Mouse (Mus musculus) embryonic facial prominence, embryonic 12.5 days (tissue): ENCODE results near the gene Med23. TPM values are rescaled to one million over a fixed set of nuclear protein-coding genes. Genes with fewer than 3 reads are reported as not detected.

ENCODE experiments used
- ATAC-seq: fragments of 200-750 bp; cut with Nextera tagmentation; 2 replicates; pipeline ENCODE4 v1.8.0; 2017; ENCODE audit not compliant: insufficient number of reproducible peaks, insufficient read depth, low FRiP score, low TSS enrichment
- H3K27ac ChIP-seq: fragments of 300-500 bp; sonication (generic); 2 replicates; pipeline ENCODE4 v1.5.1; 2016; ENCODE audit warnings: mild to moderate bottlenecking
- H3K27me3 ChIP-seq: fragments of 300-500 bp; sonication (generic); 2 replicates; pipeline ENCODE4 v1.6.1; 2016; ENCODE audit warnings: mild to moderate bottlenecking, moderate library complexity
- H3K36me3 ChIP-seq: fragments of 300-500 bp; sonication (generic); 2 replicates; pipeline ENCODE4 v1.6.1; 2016; ENCODE audit warnings: mild to moderate bottlenecking
- H3K4me1 ChIP-seq: fragments of 300-500 bp; sonication (generic); 2 replicates; pipeline ENCODE4 v1.6.1; 2016
- H3K4me2 ChIP-seq: fragments of 300-500 bp; sonication (generic); replicated peaks from 2 replicates; pipeline ENCODE4 v1.6.1; 2016; ENCODE audit warnings: mild to moderate bottlenecking, moderate library complexity
- H3K4me3 ChIP-seq: fragments of 300-500 bp; sonication (generic); 2 replicates; pipeline ENCODE4 v1.5.1; 2016; ENCODE audit warnings: mild to moderate bottlenecking
- H3K9ac ChIP-seq: fragments of 300-500 bp; sonication (generic); 2 replicates; pipeline ENCODE4 v1.6.1; 2016; ENCODE audit warnings: mild to moderate bottlenecking, moderate library complexity
- H3K9me3 ChIP-seq: fragments of 300-500 bp; sonication (generic); 2 replicates; pipeline ENCODE4 v1.6.1; 2016; ENCODE audit warnings: mild to moderate bottlenecking, moderate library complexity
- WGBS: fragments of 180-500 bp; shearing (Covaris S2); methylation state at CpG from one replicate; pipeline ENCODE4 v1.1.7; 2016; 5-methylcytosine and 5-hydroxymethylcytosine counted together
- polyA plus RNA-seq: library from polyadenylated mRNA; unstranded; fragments of >200 nt; fragmentation: Nextera tagmentation; extraction: Ambion mirVana; gene quantifications from 2 replicates; pipeline ENCODE4 v1.2.1, GENCODE M21; 2016

Med23 gene
- polyA plus RNA-seq, 1 experiment from 2014 or later, result 38.9 TPM

GRCm38 (mm10) chr10:24930143-24930542 lies 60.4 kb downstream of the Med23 start:
- Histone ChIP-seq H3K4me3 (no peak overlapping the region), H3K9me3 (no peaks in the 10 kb centered on the region), H3K4me1 (peaks cover 10% of the 10 kb centered on the region; the same call in 1 of the 2 replicates), H3K27ac (no peak overlapping the region), H3K27me3 (no peaks in the 10 kb centered on the region), H3K36me3 (no peaks in the 10 kb centered on the region), H3K4me2 (no peak overlapping the region), H3K9ac (no peak overlapping the region)
- ATAC-seq, result no peak
- 82% methylated on average over 6 of the region's 6 CpGs for WGBS

DNA sequence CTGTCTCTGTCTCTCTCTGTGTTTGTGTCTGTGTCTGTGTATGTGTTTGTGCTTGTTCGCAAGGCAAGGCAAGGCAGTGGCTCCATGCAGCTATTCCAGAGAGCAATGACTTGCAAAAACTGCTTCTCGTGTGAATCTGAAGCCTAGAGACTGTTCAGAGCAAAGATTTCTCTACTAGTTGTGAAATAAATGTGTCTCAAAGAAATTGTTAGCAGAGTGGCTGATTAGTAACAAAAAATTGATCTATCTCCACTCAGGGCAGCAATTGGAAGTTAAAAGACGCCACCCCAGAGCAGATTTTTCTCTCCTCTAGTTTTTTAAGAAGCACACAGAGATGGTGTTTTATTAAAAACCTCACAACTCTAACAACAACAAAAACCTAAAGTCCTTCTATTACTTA lies 78.1 kb downstream of the Med23 start:
- Histone ChIP-seq H3K36me3 (no peaks in the 10 kb centered on the region), H3K9me3 (no peaks in the 10 kb centered on the region), H3K27me3 (no peaks in the 10 kb centered on the region), H3K27ac (no peak overlapping the region), H3K4me3 (no peak overlapping the region), H3K4me1 (0 out of 2 replicates have a peak, but pooled peaks cover 3% of the 10 kb centered on the region), H3K9ac (no peak overlapping the region), H3K4me2 (no peak overlapping the region)
- no peak for ATAC-seq
- 88% methylated on average over 3 of the region's 3 CpGs for WGBS

DNA sequence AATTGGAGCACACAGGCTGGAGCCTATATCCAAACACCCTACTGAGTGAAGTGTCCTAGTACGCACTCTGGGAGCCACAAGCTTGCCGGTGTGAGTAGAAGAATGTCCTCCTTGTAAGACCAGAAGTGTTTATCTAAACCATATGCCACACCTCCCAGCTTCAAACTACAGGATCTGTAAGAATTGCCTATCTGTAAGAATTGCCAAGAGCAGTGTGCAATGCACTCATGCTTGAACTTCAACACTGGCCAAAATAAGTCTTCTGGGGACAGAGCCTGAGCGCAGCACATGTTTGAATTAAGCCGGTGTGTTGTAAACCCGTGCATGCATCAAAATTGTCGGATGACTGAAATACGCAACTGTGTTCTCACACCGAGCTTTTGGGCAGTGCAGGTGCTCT lies 78.5 kb downstream of the Med23 start:
- WGBS, result 66% methylated on average over 8 of the region's 8 CpGs
- Histone ChIP-seq H3K4me1 (0 out of 2 replicates have a peak, but pooled peaks cover 3% of the 10 kb centered on the region), H3K4me3 (no peak overlapping the region), H3K27me3 (no peaks in the 10 kb centered on the region), H3K4me2 (no peak overlapping the region), H3K27ac (no peak overlapping the region), H3K9ac (no peak overlapping the region), H3K9me3 (no peaks in the 10 kb centered on the region), H3K36me3 (no peaks in the 10 kb centered on the region)
- no peak for ATAC-seq

- Histone ChIP-seq H3K4me1 (0 out of 2 replicates have a peak, but pooled peaks cover 3% of the 10 kb centered on the region), H3K9ac (no peak overlapping the region), H3K27me3 (no peaks in the 10 kb centered on the region), H3K9me3 (no peaks in the 10 kb centered on the region), H3K4me2 (no peak overlapping the region), H3K4me3 (no peak overlapping the region), H3K36me3 (no peaks in the 10 kb centered on the region), H3K27ac (no peak overlapping the region)
- no peak for ATAC-seq
- 77% methylated on average over 4 of the region's 4 CpGs for WGBS
Observed at GRCm38 (mm10) chr10:24950223-24950622, 80.4 kb downstream of the Med23 start.

DNA sequence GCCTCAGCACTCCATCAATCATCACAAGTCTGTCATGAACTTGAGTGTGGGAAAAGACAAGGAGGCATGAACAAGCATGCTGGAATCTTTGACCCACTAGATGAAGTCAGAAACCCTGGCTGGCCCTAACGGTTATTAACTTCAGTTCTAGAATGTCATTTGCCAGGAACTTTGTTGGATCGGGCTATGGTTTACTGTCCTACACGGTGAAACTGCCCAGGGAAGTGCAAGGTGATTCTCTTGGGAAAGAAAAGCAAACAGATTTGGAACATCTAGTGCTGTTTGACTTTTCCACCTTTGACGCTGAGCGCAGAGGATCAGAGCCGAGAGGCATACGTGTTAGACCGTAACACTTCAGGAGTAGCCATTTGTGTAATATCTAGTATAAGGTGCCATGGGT lies 81.8 kb downstream of the Med23 start:
- 90% methylated on average over 8 of the region's 8 CpGs for WGBS
- H3K27me3 ChIP-seq, result no peaks in the 10 kb centered on the region

GRCm38 (mm10) chr10:24952549-24952948 lies 82.8 kb downstream of the Med23 start:
- ATAC-seq, result no peak
- H3K27me3 ChIP-seq, result no peaks in the 10 kb centered on the region

More for the DNA sequence above, 81.8 kb downstream of the Med23 start:
- H3K4me3 ChIP-seq, result no peak overlapping the region
- no peaks in the 10 kb centered on the region for H3K9me3 ChIP-seq
- H3K27ac ChIP-seq, result no peak overlapping the region
- H3K4me1 ChIP-seq, result 0 out of 2 replicates have a peak, but pooled peaks cover 3% of the 10 kb centered on the region
- no peak overlapping the region for H3K9ac ChIP-seq
- no peak overlapping the region for H3K4me2 ChIP-seq
- no peaks in the 10 kb centered on the region for H3K36me3 ChIP-seq
- ATAC-seq, result no peak

GRCm38 (mm10) chr10:24953876-24954275 lies 84.1 kb downstream of the Med23 start:
- no peaks in the 10 kb centered on the region for H3K9me3 ChIP-seq
- H3K36me3 ChIP-seq, result no peaks in the 10 kb centered on the region
- no peaks in the 10 kb centered on the region for H3K27me3 ChIP-seq
- H3K9ac ChIP-seq, result no peak overlapping the region
- H3K27ac ChIP-seq, result no peak overlapping the region
- no peak for ATAC-seq
- 79% methylated on average over 6 of the region's 6 CpGs for WGBS
- no peak overlapping the region for H3K4me3 ChIP-seq
- no peak overlapping the region for H3K4me2 ChIP-seq
- no peaks in the 10 kb centered on the region for H3K4me1 ChIP-seq

More at GRCm38 (mm10) chr10:24952549-24952948, 82.8 kb downstream of the Med23 start:
- H3K4me3 ChIP-seq, result no peak overlapping the region
- no peaks in the 10 kb centered on the region for H3K9me3 ChIP-seq
- H3K27ac ChIP-seq, result no peak overlapping the region
- 85% methylated on average over 7 of the region's 7 CpGs for WGBS
- H3K36me3 ChIP-seq, result no peaks in the 10 kb centered on the region
- no peak overlapping the region for H3K4me2 ChIP-seq
- H3K9ac ChIP-seq, result no peak overlapping the region
- H3K4me1 ChIP-seq, result 0 out of 2 replicates have a peak, but pooled peaks cover 3% of the 10 kb centered on the region

DNA sequence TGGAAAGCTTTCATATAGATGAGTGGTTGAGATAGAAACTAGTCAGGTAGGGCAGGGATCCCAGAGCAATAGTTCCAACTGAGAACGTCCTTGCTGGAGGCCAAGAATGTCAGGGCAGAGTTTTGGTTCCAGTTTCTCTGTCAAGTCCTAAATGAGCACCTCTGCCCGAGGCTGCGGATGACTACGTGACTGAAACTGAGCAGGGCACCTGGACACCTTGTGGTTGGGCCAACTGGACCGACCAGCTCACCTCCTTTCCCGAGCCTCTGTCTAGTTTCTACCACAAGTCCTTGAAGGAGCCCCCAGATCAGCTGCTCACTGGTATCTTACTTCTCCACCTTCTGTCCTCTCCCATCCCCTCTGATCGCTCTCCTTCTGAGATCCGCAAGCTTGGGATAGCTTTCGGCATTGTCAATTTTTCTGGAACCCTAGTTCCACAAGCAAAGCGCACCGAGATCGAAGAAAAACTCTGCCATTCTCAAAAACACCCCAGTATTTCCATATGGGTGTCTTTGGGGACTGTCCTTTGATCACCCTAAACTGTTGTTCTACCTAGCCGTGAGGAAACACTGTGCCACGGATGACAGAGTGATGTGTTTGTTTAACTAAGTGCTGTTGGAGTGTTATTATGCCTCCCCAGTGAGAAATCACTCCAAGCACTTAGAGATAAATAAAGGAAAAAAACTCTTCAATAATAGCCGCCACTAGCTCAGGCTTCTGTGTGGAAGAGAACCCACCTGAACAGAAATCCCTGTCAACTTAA lies 88.7 kb downstream of the Med23 start:
- ATAC-seq, result no peak
- Histone ChIP-seq H3K4me2 (no peak overlapping the region), H3K4me3 (no peak overlapping the region), H3K9me3 (no peaks in the 10 kb centered on the region), H3K36me3 (no peaks in the 10 kb centered on the region), H3K9ac (no peak overlapping the region), H3K27ac (no peak overlapping the region), H3K27me3 (no peaks in the 10 kb centered on the region), H3K4me1 (peaks cover 3% of the 10 kb centered on the region; the same call in 1 of the 2 replicates)
- WGBS, result 65% methylated on average over 15 of the region's 15 CpGs

DNA sequence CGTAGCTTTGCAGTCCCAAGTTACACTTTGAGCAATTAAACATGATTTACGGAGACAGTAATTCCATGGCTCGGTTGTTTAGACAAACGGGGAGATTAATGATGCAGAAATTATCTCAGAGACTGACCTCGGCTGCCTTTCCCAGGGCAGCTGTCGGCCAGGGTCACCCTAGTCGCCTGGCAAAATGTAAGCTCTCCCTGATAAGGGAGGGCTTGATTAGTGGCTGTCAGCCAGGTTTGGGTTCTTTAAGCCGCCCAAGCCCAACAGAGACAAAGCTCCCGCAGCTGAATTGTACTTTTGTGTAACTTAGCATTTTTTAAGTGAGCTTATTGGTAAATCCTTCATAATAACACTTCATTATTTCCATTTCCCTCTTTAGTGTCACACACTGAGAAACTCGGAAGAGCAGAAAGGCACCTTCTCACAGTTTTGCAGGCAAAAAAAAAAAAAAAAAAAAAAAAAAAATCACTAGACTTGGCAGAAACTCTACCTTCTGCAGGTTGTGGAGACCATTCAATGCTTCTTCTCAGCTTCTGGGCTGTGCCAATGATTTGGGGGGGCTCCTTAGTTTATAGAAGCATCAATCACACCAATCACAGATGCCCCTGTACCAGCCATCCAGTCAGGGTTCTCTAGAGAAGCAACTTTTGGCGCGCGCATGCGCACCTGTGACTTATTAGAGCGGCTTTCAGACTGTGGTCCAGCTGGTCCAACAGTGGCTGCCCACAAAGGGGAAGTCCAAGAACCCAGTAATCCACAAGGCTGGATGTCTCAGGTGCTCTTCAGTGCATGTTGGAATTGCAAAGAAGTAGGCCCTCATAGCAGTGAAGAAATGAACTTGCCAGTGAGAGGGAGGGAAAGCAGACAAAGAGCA lies 89.5 kb downstream of the Med23 start:
- no peaks in the 10 kb centered on the region for H3K9me3 ChIP-seq
- ATAC-seq, result no peak
- no peak overlapping the region for H3K27ac ChIP-seq
- no peak overlapping the region for H3K9ac ChIP-seq
- H3K4me2 ChIP-seq, result no peak overlapping the region
- H3K36me3 ChIP-seq, result no peaks in the 10 kb centered on the region
- H3K4me1 ChIP-seq, result peaks cover 3% of the 10 kb centered on the region; the same call in 1 of the 2 replicates
- H3K27me3 ChIP-seq, result no peaks in the 10 kb centered on the region
- 50% methylated on average over 15 of the region's 15 CpGs for WGBS
- H3K4me3 ChIP-seq, result no peak overlapping the region

GRCm38 (mm10) chr10:24961112-24961511 lies 91.3 kb downstream of the Med23 start:
- no peak for ATAC-seq

DNA sequence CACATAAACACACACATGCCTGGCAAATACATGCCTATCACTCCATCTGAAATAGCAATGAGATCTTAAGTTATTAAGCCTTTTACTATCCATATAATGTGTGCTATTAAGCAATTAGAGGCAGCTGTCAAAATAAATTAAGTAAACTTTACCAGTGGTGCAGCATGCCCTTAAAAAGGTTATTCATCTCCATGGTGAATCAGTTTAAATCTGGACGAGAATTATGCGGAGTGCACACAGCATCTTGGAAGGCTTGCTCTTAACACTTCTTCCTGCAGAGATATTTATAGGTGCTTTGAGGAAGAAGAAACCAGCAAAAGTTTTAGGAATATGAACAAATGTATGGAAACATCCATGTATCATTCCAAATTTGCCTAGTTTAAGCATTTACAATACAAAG lies 92.1 kb downstream of the Med23 start:
- ATAC-seq, result no peak
- WGBS, result 31% methylated on average over 2 of the region's 2 CpGs
- Histone ChIP-seq H3K27me3 (no peaks in the 10 kb centered on the region), H3K36me3 (no peaks in the 10 kb centered on the region), H3K27ac (no peak overlapping the region), H3K4me1 (peaks cover 3% of the 10 kb centered on the region; the same call in 1 of the 2 replicates), H3K4me2 (no peak overlapping the region), H3K9ac (no peak overlapping the region), H3K4me3 (no peak overlapping the region), H3K9me3 (no peaks in the 10 kb centered on the region)

More at GRCm38 (mm10) chr10:24961112-24961511, 91.3 kb downstream of the Med23 start:
- H3K4me2 ChIP-seq, result no peak overlapping the region
- no peak overlapping the region for H3K27ac ChIP-seq
- peaks cover 3% of the 10 kb centered on the region; the same call in 1 of the 2 replicates for H3K4me1 ChIP-seq
- H3K9ac ChIP-seq, result no peak overlapping the region
- H3K36me3 ChIP-seq, result no peaks in the 10 kb centered on the region
- 41% methylated on average over 2 of the region's 2 CpGs for WGBS
- H3K9me3 ChIP-seq, result no peaks in the 10 kb centered on the region
- H3K27me3 ChIP-seq, result no peaks in the 10 kb centered on the region
- no peak overlapping the region for H3K4me3 ChIP-seq
